Mouse (Mus musculus) A20 (cell line): ENCODE measurements at regions not wholly inside any gene's neighbourhood (a gene's known extent, or its start where the extent isn't known, plus 50 kb on each side); places are given as distances from the start of the nearest gene placed in this dataset.
A peak's percentile ranks its signal among the peaks of the same experiment; 100 is the strongest.
"Not testable (repeated sequence)": the region's sequence is repeated elsewhere in the genome, so short reads cannot be mapped to it uniquely, and the experiment has no call there.

Experiments used
- DNase-seq: peaks from one replicate; pipeline ENCODE4 v3.0.0-alpha.2; 2011; ENCODE audit warnings: low read depth, low spot score

DNA sequence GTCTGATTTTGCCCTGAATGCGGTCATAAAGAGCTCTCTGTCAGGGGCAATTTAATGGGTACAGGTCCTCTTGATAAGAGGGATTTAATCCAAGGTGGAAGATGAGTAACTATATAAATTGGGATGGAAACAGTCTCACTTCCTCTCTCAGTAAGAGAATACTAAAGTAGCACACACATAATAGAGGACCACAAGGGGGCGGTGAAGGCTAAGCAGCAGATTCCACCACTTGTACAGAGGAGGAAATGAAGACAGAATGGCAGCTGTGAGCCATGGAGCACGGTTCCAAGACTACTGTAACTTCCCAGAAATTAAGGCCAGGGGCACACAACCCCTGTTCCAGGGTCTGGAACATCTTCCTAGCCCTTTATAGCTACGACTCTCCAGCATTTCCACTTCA lies 262.6 kb upstream of the Ywhaq start:
- DNase-seq, result not testable (repeated sequence)

DNA sequence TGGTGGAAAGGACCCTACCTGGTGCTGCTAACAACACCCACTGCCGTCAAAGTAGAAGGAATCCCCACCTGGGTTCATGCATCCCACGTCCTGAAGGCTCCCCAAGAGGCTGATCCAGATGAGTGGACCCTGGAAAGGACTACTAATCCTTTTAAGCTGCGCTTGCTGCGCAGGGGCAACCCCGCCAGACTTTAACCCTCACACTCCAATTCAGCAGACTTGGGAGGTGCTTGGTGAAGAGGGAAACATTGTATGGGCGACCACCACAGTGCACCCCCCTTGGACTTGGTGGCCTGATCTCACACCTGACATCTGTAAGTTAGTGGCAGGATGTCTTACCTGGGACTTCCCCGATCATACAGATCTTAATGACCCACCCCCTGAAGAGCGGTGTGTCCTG lies 231.9 kb upstream of the Ywhaq start:
- not testable (repeated sequence) for DNase-seq

DNA sequence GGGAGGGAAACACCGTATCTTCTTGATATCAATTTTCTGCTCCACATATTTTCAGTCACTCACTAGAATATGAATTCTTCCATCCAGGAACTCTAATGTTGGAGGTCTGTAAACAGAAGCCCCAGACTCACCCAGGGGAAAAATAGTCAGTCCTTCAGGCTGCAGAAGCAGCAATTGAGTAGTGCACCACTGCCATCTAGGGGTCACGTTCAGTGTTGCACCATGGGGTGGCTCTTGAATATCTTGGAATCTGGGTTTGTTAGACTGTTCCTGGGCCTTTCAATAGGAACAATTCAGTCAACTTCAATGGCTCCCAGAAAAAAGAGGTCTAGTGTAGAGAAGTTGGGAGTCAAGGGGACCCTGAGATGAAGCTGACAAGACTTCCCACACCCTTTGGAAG lies 196.3 kb upstream of the Ywhaq start:
- DNase-seq, result not testable (repeated sequence)

DNA sequence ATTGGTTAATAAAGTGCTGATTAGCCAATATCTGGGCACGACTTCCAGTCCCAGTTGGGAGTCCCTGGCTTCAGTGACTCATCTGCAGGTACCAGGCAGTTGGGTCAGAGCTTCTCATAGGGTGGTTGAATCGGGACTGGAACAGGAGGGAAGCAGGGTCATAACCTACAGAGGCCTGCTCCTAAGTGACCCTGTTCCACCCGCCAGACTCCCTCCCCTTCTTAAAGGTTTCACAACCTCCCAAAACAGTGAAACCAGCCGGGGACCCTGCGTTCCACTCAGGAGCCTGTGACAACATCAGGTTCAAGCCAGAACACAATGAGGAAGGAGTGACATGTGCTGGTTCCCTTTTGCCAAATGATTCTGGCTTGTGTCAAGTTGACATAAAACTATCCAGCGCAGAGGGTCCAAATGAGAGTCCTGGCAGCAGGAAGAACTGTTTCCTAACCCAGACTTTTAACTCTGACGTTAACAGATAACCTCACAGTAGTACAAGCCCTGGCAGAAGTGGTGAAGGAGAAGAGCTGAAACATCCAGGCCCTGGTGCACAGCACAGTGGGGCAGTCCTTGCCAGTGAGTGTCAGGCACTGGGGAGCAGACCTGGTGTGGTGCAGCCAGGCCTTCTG lies 151.1 kb upstream of the Ywhaq start:
- DNase-seq, result no peak

DNA sequence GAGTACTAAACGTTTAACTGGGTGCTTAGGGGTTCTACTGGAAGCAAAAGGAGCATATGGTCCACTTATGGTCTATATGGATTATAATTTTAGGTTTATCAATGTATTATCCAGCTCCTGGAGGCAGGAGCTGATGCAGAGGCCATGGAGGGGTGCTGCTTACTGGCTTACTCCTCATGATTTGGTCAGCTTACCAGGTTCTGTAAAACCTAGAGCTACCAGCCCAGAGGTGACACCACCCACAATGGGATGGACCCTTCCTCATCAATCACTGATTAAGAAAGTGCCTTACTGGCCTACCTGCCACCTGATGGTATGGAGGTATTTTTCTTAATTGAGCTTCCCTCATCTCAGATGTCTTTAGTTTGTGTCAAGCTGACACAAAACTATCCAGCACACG lies 126.5 kb upstream of the Ywhaq start:
- DNase-seq, result not testable (repeated sequence)

DNA sequence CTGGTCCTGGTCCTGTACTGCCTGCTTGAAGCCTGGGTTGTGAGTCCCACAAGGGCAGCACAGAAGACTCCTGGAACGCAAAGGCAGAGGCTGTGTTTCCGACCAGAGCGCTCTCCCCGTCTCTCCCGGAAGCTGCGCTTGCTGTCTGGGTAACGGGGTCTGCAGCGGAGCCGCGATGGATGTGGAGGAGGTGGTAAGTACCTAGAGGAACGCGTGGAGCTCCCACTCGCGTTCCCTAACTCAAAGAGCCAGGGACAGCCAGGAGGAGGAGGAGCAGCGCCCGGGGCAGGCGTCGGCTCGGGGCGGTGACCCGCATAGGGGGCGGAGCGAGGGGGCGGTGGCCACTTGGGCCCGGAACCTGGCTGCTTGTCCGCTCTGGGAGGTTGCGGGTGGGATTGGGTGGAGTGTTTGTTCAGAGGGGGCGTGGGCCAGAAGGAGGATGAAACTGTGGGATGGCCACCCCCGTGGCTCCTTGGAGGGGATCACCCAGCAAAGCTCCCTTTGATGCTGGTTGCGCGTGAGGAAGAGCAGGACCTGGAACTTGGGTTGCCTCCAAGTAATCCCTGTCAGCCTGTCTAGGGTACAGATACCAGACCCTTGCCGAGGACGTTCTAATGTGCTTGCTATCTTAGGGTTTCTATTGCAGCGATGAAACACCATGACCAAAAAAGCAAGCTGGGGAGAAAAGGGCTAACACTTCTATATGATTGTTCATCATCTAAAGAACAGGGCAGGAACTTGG lies 125.9 kb upstream of the Ywhaq start:
- peak; percentile 94 for DNase-seq

DNA sequence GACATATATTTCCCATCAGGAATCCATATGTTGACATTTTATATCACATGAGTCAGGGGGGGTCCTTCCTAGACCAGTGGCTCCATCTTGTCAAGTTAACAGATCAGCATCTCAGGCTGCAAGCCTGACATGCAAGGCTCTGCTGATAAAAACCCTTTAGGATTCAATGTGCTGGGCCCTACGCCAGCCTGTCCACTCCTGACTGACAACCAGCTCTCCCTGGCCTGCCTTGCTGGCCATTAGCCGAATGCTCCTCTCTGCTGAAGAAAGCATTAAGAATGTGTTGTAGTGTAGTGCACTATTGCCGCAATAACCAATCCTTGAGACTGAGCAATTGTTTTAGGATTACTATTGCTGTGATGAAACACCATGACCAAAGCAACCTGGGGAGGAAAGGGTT lies 114.3 kb upstream of the Ywhaq start:
- no peak for DNase-seq

DNA sequence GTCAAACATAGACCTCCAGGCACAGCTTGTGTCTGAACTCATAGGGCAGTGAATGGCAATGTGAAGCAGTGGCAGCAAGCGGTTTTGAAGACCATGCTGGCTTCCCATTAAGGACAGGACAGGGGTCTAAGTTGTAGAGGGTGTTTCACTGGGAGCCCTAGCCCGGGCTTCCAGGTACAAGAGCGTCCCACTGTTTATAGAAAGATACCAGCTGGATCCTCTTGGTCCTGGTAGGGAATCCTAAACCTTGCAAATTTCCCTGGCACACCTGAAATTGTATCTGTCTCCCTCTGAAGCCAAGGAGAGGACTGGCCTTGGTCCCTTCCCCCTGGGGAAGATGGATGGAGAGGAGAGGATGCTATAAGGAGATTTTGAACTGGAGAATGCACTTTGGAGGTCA lies 111.9 kb upstream of the Ywhaq start:
- not testable (repeated sequence) for DNase-seq

DNA sequence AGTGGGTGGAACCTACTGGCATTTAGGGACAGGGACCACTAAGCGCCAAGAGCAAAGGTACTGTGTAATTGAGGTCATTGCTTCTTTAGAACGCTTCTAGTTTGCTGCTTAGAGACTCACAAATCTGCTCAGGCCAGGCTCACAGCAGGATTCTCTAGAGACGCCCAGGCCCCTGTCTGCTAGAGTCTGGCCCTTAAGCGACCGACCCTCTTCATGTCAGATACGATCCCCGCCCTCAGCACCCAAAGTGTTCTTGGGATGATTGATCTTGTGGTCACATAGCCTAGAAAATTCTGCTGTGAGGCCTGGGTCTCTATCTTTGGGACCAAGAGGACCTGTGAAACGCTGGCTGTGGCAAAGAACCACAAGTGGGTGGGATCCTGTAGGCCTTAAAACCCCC lies 109.9 kb upstream of the Ywhaq start:
- DNase-seq, result not testable (repeated sequence)

DNA sequence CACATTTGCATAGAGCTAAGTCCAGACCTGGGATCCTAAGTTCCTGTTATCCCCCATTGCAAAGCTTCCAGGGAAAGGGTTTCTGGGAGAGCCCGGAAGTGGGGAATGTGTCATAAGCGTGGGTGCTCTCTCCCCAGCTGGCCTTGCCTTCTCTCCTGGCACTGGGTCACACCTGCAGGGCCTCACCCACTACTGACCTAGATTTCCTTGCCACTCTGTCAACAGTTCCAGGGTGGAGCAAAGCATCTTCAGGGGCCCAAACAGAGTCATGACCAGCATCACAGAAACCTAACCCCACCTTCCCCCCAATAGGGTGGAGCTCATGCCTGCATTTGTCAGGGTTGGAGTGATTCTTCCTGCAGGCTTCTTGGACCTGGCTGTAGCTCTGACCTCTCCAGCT lies 109.5 kb upstream of the Ywhaq start:
- DNase-seq, result not testable (repeated sequence)

DNA sequence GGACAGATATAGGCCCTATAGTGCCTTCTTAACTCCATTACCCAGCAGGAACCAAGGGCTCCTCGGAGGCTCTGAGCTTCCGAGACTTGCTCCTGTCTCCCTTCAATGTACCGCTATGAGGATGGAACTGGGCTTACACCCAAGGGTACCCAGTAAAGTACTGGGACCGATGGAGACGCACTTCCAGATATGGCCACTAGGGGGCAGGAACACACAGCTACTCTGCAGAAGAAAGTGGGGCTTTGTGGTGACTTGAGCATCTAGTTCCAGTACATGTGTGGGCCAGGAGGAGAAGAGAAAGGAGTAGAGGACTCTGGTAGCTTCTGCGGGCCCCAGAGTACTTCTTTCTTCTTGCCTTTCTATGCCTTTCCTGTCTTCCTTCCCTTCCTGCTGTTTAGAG lies 108.1 kb upstream of the Ywhaq start:
- not testable (repeated sequence) for DNase-seq

DNA sequence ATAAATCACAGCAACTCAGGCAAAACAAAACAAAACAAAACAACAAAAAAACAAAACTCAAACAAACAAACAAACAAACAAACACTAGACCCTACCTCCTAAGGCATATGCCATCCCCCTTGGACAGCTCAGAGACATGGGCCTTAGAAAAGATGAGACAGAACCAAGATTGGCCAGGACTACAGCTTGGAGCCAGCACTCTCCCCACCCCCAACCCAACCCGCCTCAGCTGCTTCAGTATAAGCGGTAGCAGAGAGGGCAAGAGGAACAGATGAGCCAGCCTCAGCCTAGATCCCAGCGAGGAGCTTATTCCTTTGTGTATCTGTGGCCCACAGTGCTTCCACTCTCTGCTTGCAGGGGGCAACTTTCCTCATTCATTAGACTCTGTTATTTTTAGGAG lies 105.2 kb upstream of the Ywhaq start:
- DNase-seq, result no peak

DNA sequence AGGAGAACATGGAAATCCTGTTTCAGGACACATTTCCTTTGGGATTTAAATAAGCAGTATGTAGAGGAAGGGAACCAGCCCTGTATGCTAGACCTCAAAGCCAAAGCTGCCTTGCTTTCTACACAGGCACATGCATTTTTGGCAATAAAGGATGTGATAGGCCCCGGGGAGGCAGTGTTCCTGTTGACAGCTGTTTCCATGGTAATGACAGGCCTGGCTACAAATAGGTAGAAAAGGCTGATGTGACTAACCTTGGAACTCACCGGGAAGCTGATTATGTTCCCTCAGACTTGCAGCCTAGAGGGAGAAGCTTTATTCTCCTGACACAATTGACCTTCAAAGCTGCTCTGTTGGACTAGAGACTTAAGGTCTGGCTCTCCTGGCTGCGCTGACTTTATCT lies 101.6 kb upstream of the Ywhaq start:
- no peak for DNase-seq

DNA sequence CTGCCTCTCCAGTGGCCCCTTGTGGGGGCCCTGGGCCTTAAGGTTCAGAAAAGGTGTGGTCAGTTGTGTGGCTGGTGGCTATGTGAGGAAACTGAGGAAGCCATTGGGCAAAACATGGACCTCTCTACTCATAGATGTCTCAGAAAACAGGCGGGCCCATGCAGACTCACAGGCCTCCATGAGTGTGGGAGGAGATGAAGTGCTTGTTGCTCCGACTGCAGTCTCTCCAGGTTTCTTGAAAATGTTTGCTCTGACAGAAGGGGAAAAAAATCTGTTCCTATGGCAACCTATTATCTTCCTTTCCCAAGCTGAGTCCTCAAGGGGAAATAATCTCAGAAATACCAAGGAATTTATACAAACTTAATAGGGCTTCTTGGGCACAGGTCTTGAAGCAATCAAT lies 95.3 kb upstream of the Ywhaq start:
- no peak for DNase-seq

DNA sequence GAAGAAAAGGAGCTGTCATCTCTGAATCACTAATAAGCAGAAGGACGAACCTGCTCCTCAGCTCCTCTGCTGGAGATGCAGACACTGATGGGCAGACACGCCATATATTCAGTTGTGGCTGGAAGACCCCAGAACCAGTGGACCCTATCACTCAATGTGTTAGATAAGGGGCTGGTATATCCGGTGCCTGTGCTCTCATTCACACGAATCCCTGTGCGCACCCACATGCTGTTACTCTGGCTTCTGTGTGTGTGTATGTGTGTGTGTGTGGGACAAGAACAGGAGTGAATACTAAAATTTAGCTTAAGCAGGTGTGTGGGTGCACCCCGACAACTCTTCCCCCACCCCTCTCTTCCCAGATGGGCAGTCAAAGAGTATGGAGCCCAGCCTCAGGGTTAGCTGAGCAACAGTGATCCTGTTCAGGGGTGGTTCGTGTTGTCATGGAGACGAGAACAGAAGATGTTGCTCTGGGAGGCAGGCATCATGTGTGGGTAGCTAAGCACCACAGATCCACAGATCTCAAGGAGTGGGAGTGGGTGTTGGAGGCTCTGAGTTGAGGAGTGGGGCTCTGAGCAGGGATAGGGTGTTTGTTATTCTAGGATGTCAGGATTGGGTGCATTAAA lies 93.7 kb upstream of the Ywhaq start:
- no peak for DNase-seq

DNA sequence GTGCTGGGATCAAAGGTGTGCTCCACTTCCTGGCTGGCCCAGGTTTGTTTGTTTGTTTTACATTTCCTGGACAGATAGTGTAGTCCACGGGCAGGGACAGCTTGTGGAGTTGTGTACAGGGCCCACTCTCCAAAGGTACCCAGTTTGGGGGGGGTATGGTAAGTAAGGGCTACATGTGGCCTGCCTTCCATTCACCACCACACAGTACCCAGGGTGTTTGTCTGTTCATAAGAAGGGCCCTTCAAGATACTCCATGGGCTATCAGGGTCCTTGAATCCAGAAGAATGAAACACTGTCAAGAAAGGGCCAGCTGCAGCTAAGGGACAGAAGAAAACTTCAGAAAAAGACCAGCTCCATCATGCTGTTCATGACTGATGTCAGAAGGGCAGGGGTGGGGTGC lies 89.6 kb upstream of the Ywhaq start:
- no peak for DNase-seq

DNA sequence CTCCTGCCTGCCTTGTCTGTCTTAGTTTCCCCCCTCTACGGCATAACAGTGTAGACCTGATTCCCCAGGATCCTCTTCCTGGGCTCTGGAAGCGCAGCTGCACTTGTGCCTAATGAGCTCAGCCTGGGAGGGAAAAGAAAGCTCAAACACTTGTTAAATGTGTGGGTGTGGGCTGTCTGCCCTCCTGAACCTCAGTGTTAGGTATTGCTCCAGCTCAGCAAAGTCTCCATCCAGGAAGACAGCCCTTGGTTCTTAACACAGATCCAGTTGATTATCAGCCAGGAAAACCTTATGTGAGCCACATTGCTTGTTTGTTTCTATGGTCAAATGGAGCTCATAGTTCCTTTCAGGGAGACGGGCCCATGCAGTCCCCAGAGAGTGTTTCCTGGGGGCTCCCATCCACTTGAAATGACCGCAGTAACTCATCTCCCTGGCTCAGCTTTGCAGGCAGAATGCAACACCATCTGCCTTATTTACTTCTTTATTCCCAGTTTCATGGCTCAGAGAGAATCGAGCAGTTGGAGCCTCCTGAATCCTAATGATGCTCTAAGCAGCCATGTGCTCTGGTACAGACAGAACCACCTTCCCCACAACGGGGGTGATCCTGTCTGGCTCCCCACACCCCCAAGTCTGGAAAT lies 88.4 kb upstream of the Ywhaq start:
- DNase-seq, result no peak

DNA sequence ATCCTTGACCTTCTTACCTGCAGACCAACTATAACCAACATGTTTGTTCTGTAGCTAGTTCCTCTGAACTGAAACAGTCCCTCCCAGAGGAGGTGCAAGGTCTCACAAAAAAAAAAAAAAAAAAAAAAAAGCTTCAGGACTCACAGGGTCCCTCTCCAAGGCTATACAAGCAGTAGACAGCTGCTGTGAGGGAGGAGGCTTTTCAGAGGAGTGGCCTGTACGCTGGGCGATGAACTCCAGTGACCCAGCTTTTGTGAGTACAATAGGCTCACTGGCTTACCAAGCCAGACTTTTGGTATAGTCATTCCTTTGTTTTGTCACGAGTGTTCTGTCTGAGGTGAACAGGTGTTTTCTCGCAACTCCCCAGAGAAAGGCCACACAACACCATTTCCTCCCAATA lies 85.8 kb upstream of the Ywhaq start:
- no peak for DNase-seq

DNA sequence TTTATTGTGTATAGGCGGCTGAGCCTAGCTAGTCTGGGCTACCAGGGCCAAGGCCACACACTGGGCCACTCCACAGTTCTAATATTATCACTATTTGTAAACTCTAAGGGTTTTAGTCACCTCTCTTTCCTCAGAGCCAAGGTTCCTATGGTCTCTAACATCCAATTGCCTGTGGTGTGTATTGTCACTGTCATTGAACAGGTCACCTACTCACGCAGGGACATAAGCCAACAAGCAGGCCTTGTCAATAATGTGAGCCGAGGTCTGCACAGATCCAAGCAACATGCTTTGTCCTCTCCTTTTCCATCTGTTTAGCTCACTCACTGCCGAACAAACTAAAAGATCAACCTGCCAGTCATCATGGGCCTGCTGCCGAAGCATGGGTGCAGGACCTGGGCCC lies 79.5 kb upstream of the Ywhaq start:
- DNase-seq, result peak; percentile 54

DNA sequence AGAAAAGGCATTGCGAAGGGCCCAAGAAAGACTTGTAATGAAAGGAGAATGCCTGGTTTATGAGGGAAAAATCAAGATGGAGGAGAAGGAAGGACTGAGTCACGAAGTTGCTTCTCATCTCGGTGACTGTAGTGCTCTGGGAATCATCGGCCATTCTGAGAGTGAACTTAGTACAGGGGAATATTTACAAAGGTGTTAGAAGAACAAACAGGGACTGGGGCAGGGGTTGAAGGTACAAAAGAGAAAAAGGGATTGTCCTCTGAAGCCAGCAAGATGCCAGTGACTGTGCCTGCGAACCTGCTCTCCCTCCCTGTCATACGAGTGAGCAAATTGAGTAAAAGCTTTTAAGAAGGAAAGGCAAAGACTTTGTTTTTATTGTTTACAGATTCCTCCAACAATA lies 78.1 kb upstream of the Ywhaq start:
- DNase-seq, result no peak

DNA sequence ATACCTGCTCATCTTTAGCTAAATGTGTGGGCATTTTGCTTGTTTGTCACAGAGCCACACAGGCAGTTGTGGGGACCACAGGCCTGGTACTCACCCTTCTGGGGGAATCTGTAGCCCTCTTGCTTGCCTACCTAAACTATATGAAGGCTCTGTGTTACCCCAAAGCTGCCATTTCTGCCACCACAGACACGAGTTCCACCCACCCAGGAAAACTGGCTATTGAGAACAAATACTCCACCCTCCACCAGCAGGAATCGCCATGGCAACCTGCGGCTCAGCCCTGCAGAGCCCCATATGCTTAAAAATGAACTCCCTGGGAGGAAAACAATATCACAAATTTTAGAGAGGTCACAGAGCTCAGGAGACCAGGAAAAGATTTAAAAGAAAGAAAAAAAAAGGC lies 76.0 kb upstream of the Ywhaq start:
- no peak for DNase-seq

DNA sequence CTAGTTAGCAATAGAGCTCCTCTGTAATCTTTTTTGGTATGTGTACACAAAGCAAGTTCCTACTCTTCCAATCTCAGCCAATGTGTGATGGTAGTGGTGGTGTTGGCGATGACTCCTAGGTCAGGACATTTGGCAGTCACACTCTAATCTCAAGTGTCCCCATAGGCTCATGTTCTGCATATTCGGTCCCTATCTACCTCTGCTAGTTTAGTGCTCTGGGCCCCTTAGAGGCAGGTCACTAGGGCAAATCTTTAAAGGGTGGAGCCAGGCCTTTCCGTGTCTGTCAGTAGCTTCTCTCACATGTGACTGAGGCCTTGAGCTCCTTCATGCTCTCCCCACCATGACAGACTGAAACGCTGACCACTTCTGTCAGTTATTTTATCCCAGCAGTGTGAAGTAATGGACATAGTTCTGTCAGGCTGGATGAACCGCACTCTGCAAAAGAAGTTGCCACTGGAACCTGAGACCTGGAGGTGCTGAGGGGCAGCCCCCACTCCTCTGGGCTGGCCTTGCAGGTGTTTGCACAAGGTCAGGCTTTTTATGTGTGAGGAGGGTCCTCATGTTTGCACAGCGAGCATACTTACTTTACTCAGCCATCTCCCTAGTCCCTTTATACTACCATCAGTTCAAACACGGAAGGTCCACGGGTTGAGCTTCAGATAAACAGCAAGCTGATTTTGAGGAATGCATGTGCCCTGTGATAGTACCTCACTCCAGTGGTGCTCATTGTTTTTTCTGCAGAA lies 75.3 kb upstream of the Ywhaq start:
- DNase-seq, result no peak
